Mouse (Mus musculus) liver, embryonic 14.5 days (tissue): ENCODE data around the gene Olr1. TPM values are rescaled to one million over a fixed set of nuclear protein-coding genes. Genes with fewer than 3 reads are reported as not detected.

Source experiments
- ATAC-seq: fragments of 200-750 bp; cut with Nextera tagmentation; 2 replicates; pipeline ENCODE4 v1.8.0; 2017; ENCODE audit warnings: moderate number of reproducible peaks, mild to moderate bottlenecking, moderate library complexity; ENCODE audit not compliant: insufficient read depth
- DNase-seq, 3 experiments: peaks; one replicate each; pipeline ENCODE4 v3.0.0-alpha.2; 2012 to 2013; ENCODE audit warnings: low read depth in 3 of 3, low spot score in 3 of 3
- H3K27ac ChIP-seq: fragments of 300-500 bp; sonication (generic); 2 replicates; pipeline ENCODE4 v1.5.1; 2014; ENCODE audit warnings: moderate library complexity, mild to moderate bottlenecking, control low read depth, inconsistent platforms
- H3K27me3 ChIP-seq: fragments of 300-500 bp; sonication (generic); 2 replicates; pipeline ENCODE4 v1.6.1; 2014; ENCODE audit warnings: mild to moderate bottlenecking, low read length, moderate library complexity; ENCODE audit not compliant: control insufficient read depth, insufficient read depth
- H3K36me3 ChIP-seq: fragments of 300-500 bp; sonication (generic); replicated peaks from 2 replicates; pipeline ENCODE4 v1.6.1; 2014; ENCODE audit warnings: low read depth; ENCODE audit not compliant: control insufficient read depth, insufficient read depth
- H3K4me1 ChIP-seq, 2 experiments: fragments of 200-500 bp in 1 of 2; fragments of 300-500 bp in 1 of 2; sonication (generic) in 1 of 2; replicated peaks; 2 replicates each; pipeline ENCODE4 v1.6.1; 2012 to 2014; ENCODE audit warnings: antibody characterized with exemption in 1 of 2, inconsistent platforms in 1 of 2, low read length in 1 of 2; ENCODE audit not compliant: control insufficient read depth in 2 of 2, insufficient read depth in 2 of 2
- H3K4me2 ChIP-seq: fragments of 300-500 bp; sonication (generic); 2 replicates; pipeline ENCODE4 v1.6.1; 2014; ENCODE audit warnings: low read depth, mild to moderate bottlenecking, control low read depth, moderate library complexity
- H3K4me3 ChIP-seq, 2 experiments: fragments of 200-500 bp in 1 of 2; fragments of 300-500 bp in 1 of 2; sonication (generic) in 1 of 2; 2 replicates each; pipeline ENCODE4 v1.5.1; 2012 to 2014; ENCODE audit warnings: low read depth in 2 of 2, low read length in 2 of 2, mild to moderate bottlenecking in 2 of 2, control low read depth in 1 of 2, inconsistent platforms in 1 of 2, moderate library complexity in 1 of 2; ENCODE audit not compliant: insufficient read depth in 1 of 2
- H3K9ac ChIP-seq: fragments of 300-500 bp; sonication (generic); replicated peaks from 2 replicates; pipeline ENCODE4 v1.6.1; 2014; ENCODE audit warnings: mild to moderate bottlenecking, control low read depth, moderate library complexity
- H3K9me3 ChIP-seq: fragments of 300-500 bp; sonication (generic); 2 replicates; pipeline ENCODE4 v1.6.1; 2016; ENCODE audit warnings: low read length, mixed read lengths; ENCODE audit not compliant: control insufficient read depth
- CTCF ChIP-seq: IDR thresholded peaks from 2 replicates; pipeline ENCODE4 v1.5.1; 2016; ENCODE audit warnings: antibody characterized with exemption, low read depth, control low read depth
- EP300 ChIP-seq: IDR thresholded peaks from 2 replicates; pipeline ENCODE4 v1.6.1; 2016; ENCODE audit warnings: antibody characterized with exemption, low read depth
- WGBS: fragments of 180-500 bp; shearing (Covaris S2); extraction: QIAGEN DNeasy Blood & Tissue Kit; methylation state at CpG from one replicate; pipeline ENCODE4 v1.1.7; 2014; ENCODE audit not compliant: insufficient replicate concordance; 5-methylcytosine and 5-hydroxymethylcytosine counted together
- polyA plus RNA-seq, 2 experiments: library from polyadenylated mRNA; depleted of rRNA in 1 of 2; stranded (reverse) in 1 of 2; unstranded in 1 of 2; fragments of >200 nt; fragmentation: Nextera tagmentation in 1 of 2; extraction: Ambion mirVana in 1 of 2; gene quantifications; 2 replicates each; pipeline versions ENCODE4 v1.2.1 to v1.2.3; 2012 to 2014

The Olr1 gene
- polyA plus RNA-seq, 2 experiments: 0.81 to 0.83 TPM

DNA sequence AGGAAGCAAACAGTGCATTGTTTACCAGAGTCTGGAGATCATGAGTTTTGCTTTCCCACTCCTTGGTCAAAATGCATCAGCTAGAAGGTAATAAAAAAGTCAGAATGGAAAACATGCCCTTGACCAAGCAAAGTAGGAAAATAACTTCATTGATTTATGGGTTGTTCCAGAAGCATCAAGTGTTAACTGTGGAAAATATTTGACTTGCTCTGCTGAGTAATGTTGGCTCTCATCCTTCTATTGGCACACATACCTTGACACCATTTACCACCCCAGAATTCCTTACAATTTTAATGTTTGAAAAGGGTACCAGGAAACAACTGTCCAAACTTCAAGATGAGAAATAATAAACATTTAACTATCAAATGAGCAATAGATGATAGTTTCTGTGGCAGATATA, 19.1 kb upstream of the Olr1 start:
- H3K4me3 ChIP-seq: no peak overlapping the region
- H3K27me3 ChIP-seq: no peaks in the 10 kb centered on the region
- no peak overlapping the region for H3K4me2 ChIP-seq
- H3K9ac ChIP-seq: no peak overlapping the region
- no peak overlapping the region for H3K27ac ChIP-seq
- no peaks in the 10 kb centered on the region for H3K9me3 ChIP-seq
- no peak for TF ChIP-seq EP300
- no peak for TF ChIP-seq CTCF
- H3K4me1 ChIP-seq: no peaks in the 10 kb centered on the region
- DNase-seq (no peak), ATAC-seq (no peak)
- no peaks in the 10 kb centered on the region for H3K36me3 ChIP-seq

DNA sequence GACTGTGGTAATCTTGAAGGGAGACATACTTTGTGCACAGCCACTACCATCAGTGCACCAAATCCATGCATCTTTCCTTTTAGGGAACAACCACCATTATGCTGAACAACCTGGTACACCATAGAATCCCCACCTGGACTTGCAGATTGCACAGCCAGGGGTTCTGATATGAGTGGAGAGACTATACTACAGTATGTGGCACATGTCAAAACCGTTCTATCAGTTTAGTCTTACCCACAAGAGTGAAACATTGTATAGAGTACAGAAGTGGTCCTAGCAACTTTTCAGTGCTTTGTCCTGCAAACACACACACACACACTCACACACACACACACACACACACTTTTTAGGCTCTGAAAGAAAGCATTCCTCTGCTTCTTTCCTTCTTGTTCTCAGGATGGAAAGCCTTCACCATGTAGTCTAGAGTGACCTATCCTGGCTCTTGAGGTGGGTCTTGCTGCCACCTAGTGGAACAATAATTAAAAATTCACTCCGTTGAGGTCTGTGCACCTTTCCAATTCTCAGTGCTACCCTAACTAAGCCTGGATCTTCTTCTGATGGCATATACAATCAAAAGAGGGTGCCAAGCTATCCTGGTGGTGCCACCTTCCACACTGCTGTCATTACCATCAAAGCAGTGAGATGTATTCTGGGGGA, 10.9 kb upstream of the Olr1 start:
- no peak overlapping the region for H3K4me3 ChIP-seq
- H3K4me1 ChIP-seq: no peaks in the 10 kb centered on the region
- no peaks in the 10 kb centered on the region for H3K27me3 ChIP-seq
- no peaks in the 10 kb centered on the region for H3K9me3 ChIP-seq
- no peak overlapping the region for H3K27ac ChIP-seq
- WGBS: 41% methylated on average over 2 of the region's 2 CpGs
- H3K9ac ChIP-seq: no peak overlapping the region
- peak; percentile 58 for TF ChIP-seq CTCF
- TF ChIP-seq EP300: no peak
- peak; percentile 56; the same call in 1 of the 2 replicates for ATAC-seq
- no peak overlapping the region for H3K4me2 ChIP-seq
- no peak for DNase-seq
- H3K36me3 ChIP-seq: no peaks in the 10 kb centered on the region

DNA sequence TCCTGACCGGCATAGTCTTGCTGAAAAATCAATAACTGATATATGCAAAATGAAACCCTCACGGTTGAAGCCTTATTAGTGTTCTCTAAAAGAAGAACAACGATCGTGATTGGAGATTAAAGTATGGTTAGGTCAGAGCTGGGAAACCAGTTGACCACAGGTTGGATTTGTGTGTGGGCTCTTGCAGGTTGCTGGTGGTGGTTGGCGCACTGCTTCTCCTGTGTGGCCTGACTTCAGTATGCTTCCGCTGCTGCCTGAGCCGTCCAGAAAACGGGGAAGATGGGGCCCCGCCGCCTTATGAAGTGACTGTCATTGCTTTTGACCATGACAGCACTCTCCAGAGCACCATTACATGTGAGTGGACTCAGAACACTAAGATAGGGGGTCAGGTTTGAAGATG, 9.4 kb upstream of the Olr1 start:
- no peak overlapping the region for H3K4me2 ChIP-seq
- 61% methylated on average over 10 of the region's 10 CpGs for WGBS
- ATAC-seq: no peak
- no peaks in the 10 kb centered on the region for H3K27me3 ChIP-seq
- no peak overlapping the region for H3K9ac ChIP-seq
- TF ChIP-seq EP300 (no peak), CTCF (no peak)
- H3K36me3 ChIP-seq: no peaks in the 10 kb centered on the region
- no peak overlapping the region for H3K4me3 ChIP-seq
- DNase-seq: no peak
- no peaks in the 10 kb centered on the region for H3K9me3 ChIP-seq
- H3K4me1 ChIP-seq: no peaks in the 10 kb centered on the region
- H3K27ac ChIP-seq: no peak overlapping the region

DNA sequence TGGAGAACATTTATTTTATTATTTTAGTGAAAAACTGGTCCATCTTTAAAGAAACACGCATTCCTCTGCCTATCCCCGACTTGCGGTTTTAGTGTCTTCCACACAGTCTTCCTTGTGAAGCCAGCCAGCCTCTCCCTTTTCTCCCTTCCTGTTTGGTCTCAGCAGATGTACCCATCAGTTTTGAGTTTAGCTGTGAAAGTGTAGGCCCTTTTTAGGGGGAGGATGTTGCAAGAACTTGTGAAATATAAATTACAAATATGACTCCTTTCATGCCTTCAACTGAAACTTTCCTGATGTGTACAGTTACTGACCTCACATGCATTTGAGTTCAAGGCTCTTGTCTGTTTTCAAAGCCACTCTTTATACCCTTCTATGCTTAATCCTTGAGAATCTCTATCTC, 8.1 kb upstream of the Olr1 start:
- Histone ChIP-seq H3K27me3 (no peaks in the 10 kb centered on the region), H3K36me3 (no peaks in the 10 kb centered on the region), H3K27ac (no peak overlapping the region), H3K9me3 (no peaks in the 10 kb centered on the region), H3K4me3 (no peak overlapping the region), H3K9ac (no peak overlapping the region), H3K4me2 (no peak overlapping the region), H3K4me1 (no peaks in the 10 kb centered on the region; a peak in 1 of 4 replicates)
- WGBS: 69% methylated on average over 3 of the region's 3 CpGs
- DNase-seq (no peak), ATAC-seq (no peak)
- TF ChIP-seq CTCF (no peak), EP300 (no peak)

DNA sequence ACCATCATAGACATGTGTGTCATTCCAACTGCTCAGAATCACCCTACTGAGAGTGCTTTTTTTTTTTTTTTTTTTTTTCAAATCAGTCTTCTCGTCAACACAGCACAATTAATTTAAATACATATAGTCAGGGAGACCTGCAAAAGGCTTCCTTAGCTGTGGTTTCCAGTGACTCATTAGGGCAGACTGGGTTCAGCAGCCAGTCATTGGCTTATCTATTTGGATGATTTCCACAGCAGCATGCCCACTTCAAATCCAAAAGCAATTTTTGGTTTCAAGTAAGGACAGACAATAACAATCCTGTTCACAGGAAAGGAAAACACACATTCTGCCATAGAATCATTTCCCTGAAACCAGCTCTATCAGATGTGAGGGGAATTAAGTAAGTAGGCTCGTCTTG, 7.4 kb upstream of the Olr1 start:
- no peak overlapping the region for H3K27ac ChIP-seq
- no peaks in the 10 kb centered on the region for H3K27me3 ChIP-seq
- H3K4me2 ChIP-seq: no peak overlapping the region
- no peak for TF ChIP-seq CTCF
- TF ChIP-seq EP300: no peak
- DNase-seq (no peak), ATAC-seq (no peak)
- H3K4me3 ChIP-seq: no peak overlapping the region
- H3K9me3 ChIP-seq: no peaks in the 10 kb centered on the region
- H3K36me3 ChIP-seq: no peaks in the 10 kb centered on the region
- H3K4me1 ChIP-seq: no peaks in the 10 kb centered on the region; a peak in 1 of 4 replicates
- WGBS: 35% methylated on average over 2 of the region's 2 CpGs
- no peak overlapping the region for H3K9ac ChIP-seq
